Mouse (Mus musculus) thymus, adult 2 months (tissue): Measurements from ENCODE around the gene 4930402F06Rik. TPM values are rescaled to one million over a fixed set of nuclear protein-coding genes. Genes with fewer than 3 reads are reported as not detected.

Source experiments
- DNase-seq: peaks from one replicate; pipeline ENCODE4 v3.0.0; 2021
- H3K27ac ChIP-seq: fragments of 200-500 bp; 2 replicates; pipeline ENCODE4 v1.5.1; 2012; ENCODE audit warnings: low read length, control low read depth; ENCODE audit not compliant: control insufficient read depth, insufficient read depth
- H3K27me3 ChIP-seq: fragments of 200-500 bp; 2 replicates; pipeline ENCODE4 v1.6.1; 2012; ENCODE audit warnings: mild to moderate bottlenecking, low read length, moderate library complexity, mixed read lengths; ENCODE audit not compliant: control insufficient read depth, insufficient read depth
- H3K36me3 ChIP-seq: fragments of 200-500 bp; 2 replicates; pipeline ENCODE4 v1.6.1; 2012; ENCODE audit warnings: mild to moderate bottlenecking, low read length, moderate library complexity; ENCODE audit not compliant: control insufficient read depth, insufficient read depth
- H3K4me1 ChIP-seq: fragments of 200-500 bp; replicated peaks from 2 replicates; pipeline ENCODE4 v1.6.1; 2012; ENCODE audit warnings: low read length; ENCODE audit not compliant: control insufficient read depth, insufficient read depth
- H3K4me3 ChIP-seq: fragments of 200-500 bp; 2 replicates; pipeline ENCODE4 v1.5.1; 2012; ENCODE audit warnings: mild to moderate bottlenecking, low read length, control low read depth, moderate library complexity; ENCODE audit not compliant: control insufficient read depth, insufficient read depth
- CTCF ChIP-seq: fragments of 200-500 bp; IDR thresholded peaks from 2 replicates; pipeline ENCODE4 v1.5.1; 2012; ENCODE audit warnings: mild to moderate bottlenecking, control low read depth, low read length, moderate library complexity, borderline replicate concordance; ENCODE audit not compliant: control insufficient read depth, poor library complexity, insufficient read depth; ENCODE audit errors: extremely low read depth
- POLR2A ChIP-seq: fragments of 200-500 bp; IDR thresholded peaks from 2 replicates; pipeline ENCODE4 v1.6.1; 2012; ENCODE audit warnings: mild to moderate bottlenecking, low read length, control low read depth, moderate library complexity; ENCODE audit not compliant: control insufficient read depth, poor library complexity, insufficient read depth; ENCODE audit errors: extremely low read depth
- WGBS: fragments of 180-500 bp; shearing (Covaris S2); methylation state at CpG from one replicate; pipeline ENCODE4 v1.1.7; 2018; 5-methylcytosine and 5-hydroxymethylcytosine counted together
- polyA plus RNA-seq: library from polyadenylated mRNA; depleted of rRNA; stranded (reverse); fragments of >200 nt; gene quantifications from 2 replicates; pipeline ENCODE4 v1.2.3, GENCODE M21; 2012

Gene 4930402F06Rik
- polyA plus RNA-seq, 1 experiment = not detected

DNA sequence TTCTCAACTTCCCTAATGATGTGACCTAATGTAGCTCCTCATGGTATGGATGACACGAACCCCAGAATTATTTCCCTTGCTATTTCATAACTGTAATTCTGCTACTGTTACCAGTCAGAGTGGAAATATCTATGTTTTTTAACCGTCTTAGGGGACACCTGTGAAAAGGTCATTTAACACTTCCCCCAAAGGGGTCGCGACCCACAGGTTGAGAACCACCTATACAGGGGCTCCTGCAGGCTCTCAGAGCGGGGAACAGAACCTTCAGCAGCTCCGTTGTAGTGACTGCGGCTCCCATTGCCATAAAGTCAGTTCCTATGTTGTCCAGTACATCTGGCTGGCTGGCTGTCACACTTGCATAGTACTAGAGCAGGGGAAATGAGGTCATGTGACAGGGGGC lies 3.8 kb upstream of the 4930402F06Rik start:
- 96% methylated on average over 7 of the region's 7 CpGs for WGBS
- no peak for DNase-seq
- no peak overlapping the region for H3K4me3 ChIP-seq
- H3K4me1 ChIP-seq = no peaks in the 10 kb centered on the region
- no peaks in the 10 kb centered on the region for H3K27me3 ChIP-seq
- H3K27ac ChIP-seq = no peak overlapping the region
- TF ChIP-seq CTCF (no peak), POLR2A (no peak)
- H3K36me3 ChIP-seq = peaks cover 17% of the 10 kb centered on the region

DNA sequence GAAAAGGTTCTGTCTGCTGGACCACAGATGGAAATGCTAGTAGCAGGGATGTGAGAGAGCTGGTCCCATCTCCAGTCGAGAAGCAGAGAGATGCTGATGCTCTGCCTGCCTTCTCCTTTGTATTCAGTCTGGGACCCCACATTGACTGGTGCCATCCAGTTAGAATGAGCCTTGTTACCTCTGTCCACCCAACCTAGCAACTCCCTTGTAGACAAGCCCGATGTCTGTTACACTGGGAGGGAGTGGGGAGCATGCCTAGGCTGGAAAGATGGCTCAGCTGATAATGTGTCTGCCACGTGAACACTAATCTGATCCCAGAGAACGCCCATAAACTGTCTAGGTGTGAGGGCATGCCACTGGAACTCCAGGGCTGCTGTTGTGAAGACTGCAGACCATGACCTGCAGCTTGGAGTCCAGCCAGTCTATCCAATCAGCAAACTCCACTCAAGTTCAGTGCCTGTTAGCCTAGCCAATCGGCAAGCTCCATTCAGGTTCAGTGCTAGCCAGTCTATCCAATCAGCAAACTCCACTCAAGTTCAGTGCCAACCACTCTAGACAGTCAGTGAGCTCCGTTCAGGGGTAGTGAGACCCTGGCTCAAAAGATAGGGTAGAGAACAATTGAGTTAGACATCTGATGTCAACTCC lies 1.3 kb upstream of the 4930402F06Rik start:
- no peaks in the 10 kb centered on the region for H3K27me3 ChIP-seq
- no peak overlapping the region for H3K4me3 ChIP-seq
- no peaks in the 10 kb centered on the region for H3K4me1 ChIP-seq
- 86% methylated on average over 6 of the region's 6 CpGs for WGBS
- DNase-seq = no peak
- no peak for TF ChIP-seq CTCF
- no peak for TF ChIP-seq POLR2A
- H3K36me3 ChIP-seq = peaks cover 13% of the 10 kb centered on the region
- no peak overlapping the region for H3K27ac ChIP-seq

DNA sequence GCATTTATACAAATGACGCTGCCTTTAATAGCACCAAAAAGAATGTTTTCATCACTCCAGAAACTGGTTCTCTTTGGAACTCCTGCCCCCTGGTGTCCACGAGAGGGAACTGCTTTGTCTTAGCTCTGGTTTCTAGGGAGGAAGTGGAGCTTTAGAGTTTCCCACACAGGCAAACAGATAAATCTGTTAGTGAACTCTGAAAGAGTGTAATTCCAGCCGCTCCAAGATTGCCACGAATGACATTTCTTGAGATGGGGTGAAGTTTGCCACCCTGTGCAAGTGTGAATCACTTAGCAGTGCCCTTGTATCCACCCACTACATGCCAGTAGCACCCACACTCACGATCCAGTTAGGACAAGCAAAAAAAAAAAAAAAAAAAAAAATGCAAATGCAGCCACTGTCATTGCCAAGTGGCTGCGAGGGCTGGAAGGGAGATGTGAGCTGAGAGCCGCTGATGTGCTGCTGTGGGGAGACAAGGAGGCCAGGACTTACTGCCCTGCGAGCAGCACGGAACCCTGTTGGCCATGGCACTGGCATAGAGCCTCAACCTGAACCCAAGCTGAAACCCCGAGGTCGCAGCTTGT lies 707 bp upstream of the 4930402F06Rik start:
- no peak for TF ChIP-seq CTCF
- no peak for TF ChIP-seq POLR2A
- peak; percentile 77 for DNase-seq

DNA sequence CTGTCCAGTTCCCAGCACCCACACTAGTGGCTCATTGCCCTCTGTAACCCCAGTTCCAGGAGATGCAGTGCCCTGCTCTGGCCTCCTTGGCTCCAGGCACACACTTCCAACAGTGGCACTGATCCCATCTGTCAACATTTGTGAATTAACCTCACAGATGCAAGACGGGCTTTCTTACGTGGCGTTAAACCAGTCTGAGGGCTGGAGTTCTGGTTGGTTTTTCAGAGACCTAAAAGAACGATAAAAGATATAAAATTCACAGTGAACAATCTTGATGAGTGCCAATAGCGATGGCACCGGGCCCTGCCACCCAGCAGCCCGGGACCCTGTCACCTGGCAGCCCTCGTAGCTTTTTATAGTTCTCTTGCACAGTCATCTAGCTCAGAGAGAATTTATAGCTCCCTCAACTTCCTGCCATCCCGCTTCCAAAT lies 11.5 kb downstream of the 4930402F06Rik start:
- Histone ChIP-seq H3K4me1 (no peaks in the 10 kb centered on the region), H3K36me3 (no peaks in the 10 kb centered on the region), H3K4me3 (no peak overlapping the region), H3K27ac (no peak overlapping the region), H3K27me3 (no peaks in the 10 kb centered on the region)
- no peak for DNase-seq
- 78% methylated on average over 9 of the region's 9 CpGs for WGBS
- TF ChIP-seq POLR2A (no peak), CTCF (no peak)

More for the DNA sequence above, 707 bp upstream of the 4930402F06Rik start:
- H3K4me1 ChIP-seq = no peaks in the 10 kb centered on the region
- H3K27me3 ChIP-seq = no peaks in the 10 kb centered on the region
- H3K36me3 ChIP-seq = peaks cover 13% of the 10 kb centered on the region
- no peak overlapping the region for H3K27ac ChIP-seq
- no peak overlapping the region for H3K4me3 ChIP-seq
- WGBS = 38% methylated on average over 11 of the region's 11 CpGs

DNA sequence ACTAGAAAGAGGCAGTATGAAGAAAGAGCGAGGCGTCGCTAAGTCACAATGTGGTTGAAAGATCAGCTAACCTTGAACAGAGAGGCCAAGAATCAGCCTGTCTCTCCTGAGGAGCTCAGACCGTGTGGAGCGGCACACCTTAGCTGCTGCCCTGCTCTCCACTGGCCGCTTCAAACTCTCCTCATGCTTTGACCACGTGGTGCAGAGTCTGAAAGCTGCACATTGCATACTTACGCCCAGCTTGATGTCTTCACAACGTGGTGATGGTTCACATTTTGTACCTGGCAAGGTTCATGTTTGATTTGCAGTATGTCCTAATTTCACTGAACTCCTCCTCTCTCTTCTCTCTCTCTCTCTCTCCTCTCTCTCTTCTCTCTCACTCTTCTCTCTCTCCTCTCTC lies 17.7 kb downstream of the 4930402F06Rik start:
- WGBS = 92% methylated on average over 9 of the region's 9 CpGs
- DNase-seq = no peak
- H3K27ac ChIP-seq = no peak overlapping the region
- H3K36me3 ChIP-seq = no peaks in the 10 kb centered on the region
- TF ChIP-seq CTCF = no peak
- no peak for TF ChIP-seq POLR2A
- H3K4me1 ChIP-seq = no peaks in the 10 kb centered on the region
- no peak overlapping the region for H3K4me3 ChIP-seq
- no peaks in the 10 kb centered on the region for H3K27me3 ChIP-seq

DNA sequence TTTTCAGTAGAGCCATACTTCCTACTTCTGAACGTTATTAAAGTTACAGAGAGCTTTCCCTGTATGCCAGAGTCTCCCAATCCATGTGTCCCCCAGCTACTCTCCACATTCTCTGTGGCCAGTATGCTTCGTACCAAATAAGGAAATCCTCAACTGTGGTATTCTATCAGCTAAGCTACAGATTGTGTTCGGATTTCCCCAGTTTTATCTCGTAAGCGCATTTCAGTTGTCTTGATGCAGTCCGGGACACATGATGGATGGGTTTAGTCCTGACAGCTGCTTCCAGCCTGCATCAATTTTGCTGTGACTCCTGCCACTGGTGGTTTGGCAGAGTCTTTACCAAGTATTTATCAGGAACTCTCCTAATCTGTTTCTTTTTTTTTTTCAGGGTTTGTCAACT lies 19.4 kb downstream of the 4930402F06Rik start:
- Histone ChIP-seq H3K27me3 (no peaks in the 10 kb centered on the region), H3K4me3 (no peak overlapping the region), H3K27ac (no peak overlapping the region), H3K36me3 (no peaks in the 10 kb centered on the region), H3K4me1 (no peaks in the 10 kb centered on the region)
- no peak for DNase-seq
- 40% methylated on average over 6 of the region's 6 CpGs for WGBS
- TF ChIP-seq POLR2A (no peak), CTCF (no peak)
